Mouse (Mus musculus) c-Kit-negative CD71-positive TER-119-positive erythroid progenitor cells, embryonic 14.5 days (primary cell): ENCODE data around the gene Sri.
"Not testable (repeated sequence)": the region's sequence is repeated elsewhere in the genome, so short reads cannot be mapped to it uniquely, and the experiment has no call there.

Source experiments
- DNase-seq: peaks from one replicate; pipeline ENCODE4 v3.0.0-alpha.2; 2013; ENCODE audit warnings: low read depth, low spot score

Sri gene

GRCm38 (mm10) chr5:8045855-8046254, at the start of gene Sri:
Gene Sri (plus strand): TSS chr5:8046078.
- no peak for DNase-seq

- no peak for DNase-seq
These were observed 49.4 kb upstream of the Sri start for GRCm38 (mm10) chr5:7996401-7997044.

GRCm38 (mm10) chr5:7997086-7997485, 48.8 kb upstream of the Sri start:
- DNase-seq, result no peak

DNA sequence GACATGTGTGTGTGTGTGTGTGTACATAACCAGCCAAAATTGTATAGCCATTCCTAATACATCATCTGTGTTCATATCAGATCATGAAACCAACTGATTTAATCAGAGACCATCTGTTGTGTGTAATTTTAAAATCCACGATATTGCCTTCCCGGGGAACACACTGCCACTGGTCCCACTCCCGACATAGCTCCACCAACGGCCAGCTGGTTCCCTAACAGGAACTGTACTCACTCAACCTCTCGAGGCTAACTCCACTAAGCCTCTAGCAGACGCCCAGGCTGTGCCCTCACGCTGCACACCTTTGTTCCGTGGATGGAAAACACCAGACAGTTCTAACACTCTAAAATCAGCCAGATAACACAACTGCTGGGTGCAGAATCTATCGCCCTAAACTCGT, 45.4 kb upstream of the Sri start:
- no peak for DNase-seq

- no peak for DNase-seq
These were observed 43.1 kb upstream of the Sri start for GRCm38 (mm10) chr5:8002827-8003226.

DNA sequence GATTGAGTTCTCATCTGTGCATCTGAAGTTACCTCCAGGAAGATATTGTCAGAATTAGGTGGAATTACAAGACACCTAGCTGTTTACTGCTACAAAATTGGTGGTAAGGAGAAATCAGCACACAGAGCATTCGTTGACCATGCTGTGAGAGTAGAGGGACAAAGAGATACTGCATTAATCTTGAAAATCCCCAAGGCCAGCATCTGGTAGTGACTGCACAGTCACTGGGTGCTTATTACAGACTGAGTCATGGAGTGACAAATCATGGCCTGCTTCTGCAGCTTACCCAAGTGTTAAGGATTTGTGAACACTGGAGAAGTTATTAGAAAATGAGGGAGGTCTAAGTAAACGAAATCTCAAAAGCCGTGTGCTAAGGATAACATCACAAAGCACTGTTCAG, 32.6 kb upstream of the Sri start:
- no peak for DNase-seq

- not testable (repeated sequence) for DNase-seq
These were observed 11.3 kb upstream of the Sri start for GRCm38 (mm10) chr5:8034596-8034995.

DNA sequence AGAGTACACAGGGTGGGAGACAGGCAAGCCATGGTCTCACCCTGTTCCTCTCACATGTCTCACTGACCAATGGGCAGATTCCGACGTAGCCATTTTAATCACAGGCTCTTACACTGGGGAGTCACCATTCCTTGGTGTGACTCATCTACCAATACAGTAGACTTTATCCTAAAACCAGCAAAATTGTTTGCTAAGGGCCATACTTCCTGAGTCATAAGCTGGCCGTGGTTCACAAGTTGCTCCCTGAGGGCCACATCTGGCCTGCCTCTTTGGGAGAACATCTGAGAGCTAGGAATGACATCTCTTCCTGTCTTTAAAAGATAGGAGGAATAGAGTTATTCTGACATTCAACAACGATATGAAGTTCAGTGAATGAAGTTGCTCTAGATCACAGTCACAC, 7.9 kb downstream of the Sri start:
- no peak for DNase-seq

DNA sequence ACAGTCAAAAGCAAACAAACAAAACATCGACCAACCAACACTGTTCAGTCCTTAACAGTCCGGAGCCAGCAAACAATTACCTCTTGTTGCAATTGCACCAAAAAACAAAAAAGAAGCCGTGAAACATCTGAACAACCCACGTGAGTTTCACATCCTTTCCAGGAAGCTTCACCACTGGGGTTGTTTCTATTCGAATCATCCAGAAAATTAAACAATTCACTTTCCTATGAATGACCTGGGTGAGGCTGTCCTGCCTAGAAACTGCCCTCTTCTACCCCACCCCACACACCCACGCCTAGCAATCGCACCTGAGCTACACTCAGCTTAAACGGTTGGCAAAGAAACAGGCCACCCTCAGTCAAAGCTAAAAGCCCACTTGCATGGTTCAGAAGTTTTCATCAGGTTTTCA, 9.8 kb downstream of the Sri start:
- DNase-seq, result no peak

- peak; percentile 66 for DNase-seq
These were observed 10.5 kb downstream of the Sri start for GRCm38 (mm10) chr5:8056141-8057017.

DNA sequence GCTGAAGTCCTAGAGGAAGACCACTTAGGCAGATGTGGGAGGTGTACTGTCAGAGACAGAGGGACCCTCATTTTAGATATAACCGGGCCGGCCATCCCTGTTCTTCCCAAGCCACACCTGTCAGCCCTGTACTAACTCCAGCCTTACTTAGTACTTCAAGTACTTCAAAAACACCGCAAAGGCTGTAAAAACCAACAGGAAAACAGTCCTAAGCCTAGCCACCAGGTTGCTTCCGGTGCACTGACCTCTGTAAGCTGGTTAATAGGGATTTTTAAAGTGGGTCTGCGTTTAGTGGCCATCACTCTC, 11.1 kb downstream of the Sri start:
- DNase-seq, result peak; percentile 13

DNA sequence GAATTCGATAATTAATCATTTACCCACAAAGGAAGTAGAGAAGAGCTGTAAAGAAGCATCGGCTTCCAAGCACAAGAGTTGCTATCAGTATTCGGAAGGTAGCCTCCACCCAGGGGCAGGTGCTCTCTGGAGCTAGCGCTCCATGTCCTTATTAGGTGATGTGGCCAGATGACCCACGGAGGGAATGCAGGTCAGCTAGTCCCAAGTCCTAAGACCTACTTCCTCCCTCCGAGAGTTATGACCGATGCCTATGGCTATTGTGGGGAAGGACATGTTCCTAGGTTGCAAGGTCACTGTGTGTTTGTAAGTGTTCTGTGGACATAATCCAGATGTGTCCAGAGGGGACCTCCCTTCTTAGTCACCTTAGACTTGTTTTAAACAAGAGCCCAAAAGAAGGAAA, 12.2 kb downstream of the Sri start:
- DNase-seq, result no peak

- no peak for DNase-seq
These were observed 16.6 kb downstream of the Sri start for GRCm38 (mm10) chr5:8062469-8062868.

DNA sequence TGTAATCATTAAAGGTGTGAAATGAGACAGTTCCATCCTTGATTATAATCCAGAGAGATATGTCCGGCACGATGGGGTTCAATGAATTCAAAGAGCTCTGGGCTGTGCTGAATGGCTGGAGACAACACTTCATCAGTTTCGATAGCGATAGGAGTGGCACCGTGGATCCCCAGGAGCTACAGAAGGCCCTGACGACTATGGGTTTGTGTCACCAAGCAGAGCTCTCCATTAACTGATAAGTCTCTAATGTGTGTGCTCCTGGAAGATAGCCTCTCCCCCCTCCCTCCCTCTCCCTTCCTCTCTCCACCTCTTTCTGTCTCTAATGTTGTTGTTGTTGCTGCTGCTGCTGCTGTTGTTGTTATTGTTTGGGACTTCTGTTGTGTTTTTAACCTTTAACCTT, 17.3 kb downstream of the Sri start:
- DNase-seq, result peak; percentile 25

- DNase-seq, result no peak
These were observed 27.5 kb downstream of the Sri start for GRCm38 (mm10) chr5:8073406-8073805.

GRCm38 (mm10) chr5:8073901-8074561, 28.2 kb downstream of the Sri start:
- DNase-seq, result no peak

- no peak for DNase-seq
These were observed 31.6 kb downstream of the Sri start for GRCm38 (mm10) chr5:8077481-8077880.

GRCm38 (mm10) chr5:8082800-8083509, 37.1 kb downstream of the Sri start:
- no peak for DNase-seq

DNA sequence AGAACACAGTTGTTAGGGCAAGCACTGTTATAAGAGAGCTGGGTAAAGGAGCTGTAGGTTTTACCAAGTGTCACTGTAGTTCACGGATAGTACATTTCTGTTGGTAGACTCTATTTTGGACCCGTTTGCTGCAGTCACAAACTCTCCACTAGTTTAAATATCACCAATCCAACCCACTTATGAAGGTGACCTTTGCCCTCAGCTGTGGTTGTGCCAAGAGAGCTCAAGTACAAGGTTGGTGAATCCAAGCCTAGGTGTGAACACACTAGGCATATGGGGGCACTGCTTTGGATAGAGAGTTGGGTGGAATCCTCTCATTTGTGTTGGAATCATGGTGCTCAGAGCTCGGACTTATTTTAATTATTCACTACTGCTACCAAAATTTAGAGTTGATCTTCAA, 39.8 kb downstream of the Sri start:
- DNase-seq, result no peak

- no peak for DNase-seq
These were observed 42.3 kb downstream of the Sri start for GRCm38 (mm10) chr5:8088147-8088546.

GRCm38 (mm10) chr5:8094921-8095320, 49.0 kb downstream of the Sri start:
- no peak for DNase-seq

GRCm38 (mm10) chr5:8095689-8096088, 49.8 kb downstream of the Sri start:
- DNase-seq, result no peak
